Mouse (Mus musculus) embryo, embryonic 11.5 days (tissue): ENCODE measurements at regions not wholly inside any gene's neighbourhood (a gene's known extent, or its start where the extent isn't known, plus 50 kb on each side); places are given as distances from the start of the nearest gene placed in this dataset.

ENCODE experiments used
- DNase-seq: peaks from one replicate; pipeline ENCODE4 v3.0.0-alpha.2; 2012; ENCODE audit warnings: low read depth, low spot score

GRCm38 (mm10) chr5:77487837-77488827, 80.3 kb upstream of the Igfbp7 start:
- peak; percentile 30 for DNase-seq

GRCm38 (mm10) chr5:77483053-77483717, 75.3 kb upstream of the Igfbp7 start:
- DNase-seq: no peak

- no peak for DNase-seq
These were observed 74.0 kb upstream of the Igfbp7 start for GRCm38 (mm10) chr5:77481811-77482210.

- DNase-seq: no peak
These were observed 70.0 kb upstream of the Igfbp7 start for GRCm38 (mm10) chr5:77477794-77478193.

- DNase-seq: no peak
These were observed 66.2 kb upstream of the Igfbp7 start for GRCm38 (mm10) chr5:77473896-77474486.

GRCm38 (mm10) chr5:77469236-77469766, 61.5 kb upstream of the Igfbp7 start:
- no peak for DNase-seq

- no peak for DNase-seq
These were observed 60.6 kb upstream of the Igfbp7 start for GRCm38 (mm10) chr5:77468467-77468866.

GRCm38 (mm10) chr5:77464851-77465548, 57.2 kb upstream of the Igfbp7 start:
- DNase-seq: no peak

- peak; percentile 88 for DNase-seq
These were observed 52.3 kb upstream of the Igfbp7 start for GRCm38 (mm10) chr5:77459896-77460717.
